In genomic region chr3:145078405-145078804, GRCm38 (mm10) we compare ENCODE assay signal across 36 mouse cellular contexts. TPM values are rescaled to one million over a fixed set of nuclear protein-coding genes. Genes with fewer than 3 reads are reported as not detected.
"Had no signal": no experiment of that assay in that cellular context is flagged by ENCODE, and none has a peak within 500 bp of the region (broad histone marks: within the 10 kb centered on the region; RNA-seq: fewer than 3 reads in every experiment).

No protein-coding gene starts in this region.

- ATAC-seq: forebrain, postnatal 0 days; hindbrain, postnatal 0 days had no signal

- H3K27me3 ChIP-seq: heart, embryonic 12.5 days; hindbrain, embryonic 13.5 days; hindbrain, embryonic 15.5 days; kidney, embryonic 15.5 days; limb, embryonic 13.5 days; limb, embryonic 15.5 days had no signal

- H3K9me3 ChIP-seq: heart, embryonic 10.5 days; heart, embryonic 12.5 days; hindbrain, embryonic 13.5 days; hindbrain, embryonic 15.5 days; kidney, embryonic 15.5 days; limb, embryonic 13.5 days; limb, embryonic 15.5 days had no signal

- DNase-seq: forebrain, postnatal 0 days; gastrocnemius, postnatal 14 days; gastrocnemius, postnatal 36 days; heart, adult 18-20 months; heart, postnatal 14 days; heart, postnatal 36 days; kidney, adult 11 months; kidney, adult 2 months; kidney, adult 9 months; kidney, postnatal 14 days; kidney, postnatal 36 days; layer of hippocampus, adult 9-11 months; layer of hippocampus, postnatal 36 days; left cerebral cortex, postnatal 4 days had no signal

- H3K36me3 ChIP-seq: heart, embryonic 10.5 days; heart, embryonic 12.5 days; hindbrain, embryonic 13.5 days; hindbrain, embryonic 15.5 days; kidney, embryonic 15.5 days; limb, embryonic 13.5 days; limb, embryonic 15.5 days had no signal

- H3K9ac ChIP-seq: forebrain, postnatal 0 days; heart, embryonic 12.5 days; hindbrain, embryonic 13.5 days; hindbrain, embryonic 15.5 days; kidney, embryonic 15.5 days; limb, embryonic 13.5 days; limb, embryonic 15.5 days had no signal

- H3K4me1 ChIP-seq: heart, embryonic 12.5 days; hindbrain, embryonic 13.5 days; hindbrain, embryonic 15.5 days; kidney, embryonic 15.5 days; limb, embryonic 13.5 days; limb, embryonic 15.5 days had no signal

- H3K4me2 ChIP-seq: heart, embryonic 12.5 days; hindbrain, embryonic 13.5 days; hindbrain, embryonic 15.5 days; kidney, embryonic 15.5 days; limb, embryonic 13.5 days; limb, embryonic 15.5 days had no signal

- H3K4me3 ChIP-seq: heart, embryonic 10.5 days; heart, embryonic 12.5 days; hindbrain, embryonic 13.5 days; hindbrain, embryonic 15.5 days; kidney, embryonic 15.5 days; limb, embryonic 13.5 days; limb, embryonic 15.5 days had no signal

- H3K27ac ChIP-seq: heart, embryonic 10.5 days; hindbrain, embryonic 13.5 days; hindbrain, embryonic 15.5 days; hindbrain, postnatal 0 days; kidney, embryonic 15.5 days; kidney, postnatal 0 days; limb, embryonic 13.5 days; limb, embryonic 15.5 days had no signal

RNA-seq across cellular contexts. Expression of gene Clca2, which starts 20.8 kb away (rescaled TPM):
- total RNA-seq: forebrain, postnatal 0 days; hematopoietic stem cell, adult 5-6 weeks; hindbrain, postnatal 0 days; layer of hippocampus, adult 18-20 months; layer of hippocampus, adult 8-10 months; layer of hippocampus, postnatal 36 days; left cerebral cortex, adult 18-20 months; left cerebral cortex, adult 8-10 months; left cerebral cortex, postnatal 25 days; left cerebral cortex, postnatal 4 days; liver, adult 2 months had no signal
- polyA plus RNA-seq: forebrain, postnatal 0 days; hindbrain, embryonic 15.5 days; hindbrain, postnatal 0 days; liver, adult 2 months had no signal

RNA-seq across cellular contexts. Expression of gene Clca1, which starts 45.8 kb away (rescaled TPM):
- total RNA-seq: forebrain, postnatal 0 days; gastrocnemius, adult 18-20 months; gastrocnemius, adult 8-10 months; gastrocnemius, postnatal 14 days; gastrocnemius, postnatal 36 days; heart, adult 18-20 months; heart, adult 8-10 months; heart, postnatal 36 days; hematopoietic stem cell, adult 5-6 weeks; hindbrain, postnatal 0 days; layer of hippocampus, adult 8-10 months; layer of hippocampus, postnatal 14 days; layer of hippocampus, postnatal 36 days; left cerebral cortex, adult 18-20 months; left cerebral cortex, adult 8-10 months; left cerebral cortex, postnatal 10 days; left cerebral cortex, postnatal 25 days; left cerebral cortex, postnatal 4 days; liver, adult 2 months had no signal
- polyA plus RNA-seq: forebrain, postnatal 0 days; heart, embryonic 12.5 days; hindbrain, embryonic 11.5 days; hindbrain, embryonic 13.5 days; hindbrain, embryonic 15.5 days; hindbrain, postnatal 0 days; kidney, postnatal 0 days had no signal
